Mouse (Mus musculus): ENCODE measurements around the gene Irgm2.
"Not testable (repeated sequence)": the region's sequence is repeated elsewhere in the genome, so short reads cannot be mapped to it uniquely, and the experiment has no call there.

Irgm2 gene

GRCm38 (mm10) chr11:58199229-58200037 lies at the start of gene Irgm2, which contains the start of gene Igtp:
Irgm2 (plus strand) TSS chr11:58199618.
Igtp (plus strand) TSS chr11:58199556.
- DNase-seq (ENCODE audit: low spot score) = peak; percentile 74

- DNase-seq (ENCODE audit: low spot score) = no peak
Observed at GRCm38 (mm10) chr11:58155458-58155857, 44.0 kb upstream of the Irgm2 start.

- DNase-seq (ENCODE audit: low spot score) = no peak
Observed at GRCm38 (mm10) chr11:58156871-58157270, 42.5 kb upstream of the Irgm2 start.

- DNase-seq (ENCODE audit: low spot score) = no peak
Observed at GRCm38 (mm10) chr11:58165072-58165471, 34.3 kb upstream of the Irgm2 start.

- no peak for DNase-seq (ENCODE audit: low spot score)
Observed at GRCm38 (mm10) chr11:58167822-58168166, 31.6 kb upstream of the Irgm2 start.

- peak; percentile 83 for DNase-seq (ENCODE audit: low spot score)
Observed at GRCm38 (mm10) chr11:58168167-58168915, 31.1 kb upstream of the Irgm2 start, which contains the start of gene Gemin5. Gemin5 (minus strand) TSS chr11:58168539.

GRCm38 (mm10) chr11:58169666-58170065 lies 29.8 kb upstream of the Irgm2 start:
- no peak for DNase-seq (ENCODE audit: low spot score)

- DNase-seq (ENCODE audit: low spot score) = peak; percentile 97
Observed at GRCm38 (mm10) chr11:58171459-58172091, 27.8 kb upstream of the Irgm2 start, which contains the start of gene Mrpl22. Mrpl22 (plus strand) TSS chr11:58171661.

GRCm38 (mm10) chr11:58179563-58179962 lies 19.9 kb upstream of the Irgm2 start:
- DNase-seq (ENCODE audit: low spot score) = peak; percentile 73

- DNase-seq (ENCODE audit: low spot score) = not testable (repeated sequence)
Observed at GRCm38 (mm10) chr11:58179986-58180385, 19.4 kb upstream of the Irgm2 start.

GRCm38 (mm10) chr11:58180756-58181155 lies 18.7 kb upstream of the Irgm2 start:
- no peak for DNase-seq (ENCODE audit: low spot score)

- DNase-seq (ENCODE audit: low spot score) = no peak
Observed at GRCm38 (mm10) chr11:58183579-58183978, 15.8 kb upstream of the Irgm2 start.

- DNase-seq (ENCODE audit: low spot score) = no peak
Observed at GRCm38 (mm10) chr11:58189675-58190074, 9.7 kb upstream of the Irgm2 start.

- DNase-seq (ENCODE audit: low spot score) = no peak
Observed at GRCm38 (mm10) chr11:58193326-58193725, 6.1 kb upstream of the Irgm2 start.

GRCm38 (mm10) chr11:58193860-58194520 lies 5.4 kb upstream of the Irgm2 start:
- DNase-seq (ENCODE audit: low spot score) = no peak

GRCm38 (mm10) chr11:58198663-58199062 lies 755 bp upstream of the Irgm2 start:
- no peak for DNase-seq (ENCODE audit: low spot score)

GRCm38 (mm10) chr11:58200226-58200625 lies 808 bp downstream of the Irgm2 start:
- no peak for DNase-seq (ENCODE audit: low spot score)

GRCm38 (mm10) chr11:58201052-58201451 lies 1.6 kb downstream of the Irgm2 start:
- DNase-seq (ENCODE audit: low spot score) = no peak

- DNase-seq (ENCODE audit: low spot score) = no peak
Observed at GRCm38 (mm10) chr11:58210321-58210886, 11.0 kb downstream of the Irgm2 start.

- DNase-seq (ENCODE audit: low spot score) = no peak
Observed at GRCm38 (mm10) chr11:58211062-58211681, 11.8 kb downstream of the Irgm2 start.

- DNase-seq (ENCODE audit: low spot score) = no peak
Observed at GRCm38 (mm10) chr11:58211682-58212067, 12.3 kb downstream of the Irgm2 start.

Measured in urinary bladder, postnatal 25 days (tissue).